Mouse (Mus musculus) layer of hippocampus, adult 9-10 months (tissue): ENCODE results near the gene Capn11.

Experiments used
- DNase-seq: peaks from one replicate; pipeline ENCODE4 v3.0.0; 2022; ENCODE audit warnings: low spot score

Capn11 gene

GRCm38 (mm10) chr17:45682843-45683242 is 23.7 kb upstream of the Capn11 start:
- DNase-seq: no peak

- DNase-seq: no peak
Measured at GRCm38 (mm10) chr17:45681588-45681987, 22.5 kb upstream of the Capn11 start.

GRCm38 (mm10) chr17:45680391-45680980 is 21.4 kb upstream of the Capn11 start:
- DNase-seq: peak; percentile 31

GRCm38 (mm10) chr17:45678106-45678505 is 19.0 kb upstream of the Capn11 start:
- DNase-seq: no peak

- no peak for DNase-seq
Measured at GRCm38 (mm10) chr17:45672598-45672997, 13.5 kb upstream of the Capn11 start.

GRCm38 (mm10) chr17:45671821-45672220 is 12.7 kb upstream of the Capn11 start:
- DNase-seq: no peak

GRCm38 (mm10) chr17:45667986-45668385 is 8.9 kb upstream of the Capn11 start:
- no peak for DNase-seq

- DNase-seq: no peak
Measured at GRCm38 (mm10) chr17:45667481-45667880, 8.4 kb upstream of the Capn11 start.

- DNase-seq: no peak
Measured at GRCm38 (mm10) chr17:45666091-45666490, 7.0 kb upstream of the Capn11 start.

GRCm38 (mm10) chr17:45664608-45665007 is 5.5 kb upstream of the Capn11 start:
- no peak for DNase-seq

- peak; percentile 54 for DNase-seq
Measured at GRCm38 (mm10) chr17:45663106-45663919, 4.2 kb upstream of the Capn11 start.

- DNase-seq: no peak
Measured at GRCm38 (mm10) chr17:45655820-45656219, 3.3 kb downstream of the Capn11 start.

- no peak for DNase-seq
Measured at GRCm38 (mm10) chr17:45653233-45653632, 5.9 kb downstream of the Capn11 start.

- DNase-seq: no peak
Measured at GRCm38 (mm10) chr17:45644185-45644584, 14.9 kb downstream of the Capn11 start.

- peak; percentile 43 for DNase-seq
Measured at GRCm38 (mm10) chr17:45642701-45643100, 16.4 kb downstream of the Capn11 start.

GRCm38 (mm10) chr17:45641981-45642380 is 17.1 kb downstream of the Capn11 start:
- no peak for DNase-seq

- DNase-seq: no peak
Measured at GRCm38 (mm10) chr17:45638596-45639295, 20.4 kb downstream of the Capn11 start.

- no peak for DNase-seq
Measured at GRCm38 (mm10) chr17:45634033-45634432, 25.1 kb downstream of the Capn11 start.

GRCm38 (mm10) chr17:45631940-45632339 is 27.2 kb downstream of the Capn11 start:
- no peak for DNase-seq

GRCm38 (mm10) chr17:45630992-45631391 is 28.1 kb downstream of the Capn11 start:
- no peak for DNase-seq

- DNase-seq: peak; percentile 61
Measured at GRCm38 (mm10) chr17:45629861-45630694, 29.0 kb downstream of the Capn11 start.
